Mouse (Mus musculus) ES-E14 (cell line): ENCODE measurements at regions not wholly inside any gene's neighbourhood (a gene's known extent, or its start where the extent isn't known, plus 50 kb on each side); places are given as distances from the start of the nearest gene placed in this dataset.

Experiments used
- CHD2 ChIP-seq: IDR thresholded peaks from 2 replicates; pipeline ENCODE4 v1.6.1; 2014; ENCODE audit warnings: mild to moderate bottlenecking, low read depth, low read length, inconsistent platforms
- HCFC1 ChIP-seq: IDR thresholded peaks from 2 replicates; pipeline ENCODE4 v1.6.1; 2012; ENCODE audit warnings: low read length, inconsistent platforms, borderline replicate concordance; ENCODE audit not compliant: insufficient read depth
- MAFK ChIP-seq: IDR thresholded peaks from 2 replicates; pipeline ENCODE4 v1.6.1; 2014; ENCODE audit warnings: mild to moderate bottlenecking, low read depth, low read length, inconsistent platforms; ENCODE audit not compliant: insufficient read depth
- ZC3H11A ChIP-seq: IDR thresholded peaks from 2 replicates; pipeline ENCODE4 v1.6.1; 2012; ENCODE audit warnings: low read depth, mild to moderate bottlenecking, inconsistent platforms, low read length, borderline replicate concordance
- ZNF384 ChIP-seq: IDR thresholded peaks from 2 replicates; pipeline ENCODE4 v1.6.1; 2012; ENCODE audit warnings: low read depth, low read length, inconsistent platforms

DNA sequence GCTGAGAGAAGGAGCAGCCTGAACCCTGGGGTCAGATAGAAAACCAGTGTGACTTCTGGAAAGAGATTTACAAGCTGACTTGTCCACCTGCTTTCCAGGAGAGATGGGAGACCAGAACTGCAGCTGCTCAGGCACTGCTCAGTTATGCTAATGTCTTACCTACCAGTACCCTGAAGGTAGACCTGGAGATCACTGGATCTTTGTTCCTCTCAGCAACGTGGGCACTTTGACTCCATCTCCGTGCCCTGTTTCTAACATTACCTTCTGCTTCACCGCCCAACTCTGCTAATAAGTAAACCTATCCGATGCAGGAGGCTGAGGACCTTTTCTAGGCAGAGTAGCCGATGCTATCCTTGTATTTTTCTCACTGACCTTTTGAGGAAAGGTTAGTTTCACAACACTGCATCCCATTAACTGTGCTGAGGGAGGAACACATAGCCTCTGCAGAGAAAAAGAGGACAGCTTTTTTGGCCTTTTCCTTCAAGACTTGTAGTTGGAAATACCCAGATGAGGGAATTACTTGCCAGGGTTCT is 490.7 kb upstream of the Camk1g start:
- TF ChIP-seq ZNF384 (no peak), MAFK (no peak), CHD2 (no peak), ZC3H11A (no peak), HCFC1 (no peak)
